Mouse (Mus musculus): ENCODE measurements around the gene Npy5r. TPM values are rescaled to one million over a fixed set of nuclear protein-coding genes. Genes with fewer than 3 reads are reported as not detected.
A peak's percentile ranks its signal among the peaks of the same experiment; 100 is the strongest.

Npy5r gene
- 10 to 100 TPM in 1 of 2 experiments, 1 to 10 TPM in 1; 9.2 to 10.3 TPM for total RNA-seq (2021)
- long read RNA-seq, partial matches to known transcripts: 0 of 7 reads
- long read RNA-seq, other reads (novel, unspliced or antisense): 1 of 7 reads

GRCm38 (mm10) chr8:66687511-66688329, at the start of gene Npy5r:
TSS of gene Npy5r (minus strand) at chr8:66688128.
- DNase-seq (ENCODE audit: low spot score in 2 of 2): peak; percentile 32 to 60

DNA sequence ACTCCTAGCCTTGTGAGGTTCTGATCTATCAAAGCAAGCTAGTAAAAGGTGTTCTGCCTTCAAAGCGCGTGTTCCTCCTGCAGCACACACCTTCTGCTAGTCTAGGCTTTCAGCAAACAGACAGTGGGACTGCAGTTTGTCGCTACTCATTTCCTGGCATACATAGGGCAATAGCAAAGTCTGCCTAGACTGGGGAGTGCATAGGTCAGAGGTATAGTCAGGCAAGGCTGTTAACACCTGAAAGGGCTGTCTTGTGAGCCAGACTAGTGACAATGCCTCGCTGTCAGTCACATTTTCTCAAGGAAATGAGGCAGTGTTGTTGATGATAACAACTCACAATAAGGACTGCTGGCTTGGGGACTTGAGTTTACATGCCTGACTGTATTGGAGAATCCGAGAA, 44.0 kb upstream of the Npy5r start:
- no peak for DNase-seq (ENCODE audit: low spot score in 2 of 2)

GRCm38 (mm10) chr8:66729446-66729845, 41.5 kb upstream of the Npy5r start:
- DNase-seq (ENCODE audit: low spot score in 2 of 2): no peak

- DNase-seq (ENCODE audit: low spot score in 2 of 2): peak; percentile 50 to 81
Measured at GRCm38 (mm10) chr8:66722835-66723234, 34.9 kb upstream of the Npy5r start.

GRCm38 (mm10) chr8:66714324-66714975, 26.5 kb upstream of the Npy5r start:
- no peak for DNase-seq (ENCODE audit: low spot score in 2 of 2)

DNA sequence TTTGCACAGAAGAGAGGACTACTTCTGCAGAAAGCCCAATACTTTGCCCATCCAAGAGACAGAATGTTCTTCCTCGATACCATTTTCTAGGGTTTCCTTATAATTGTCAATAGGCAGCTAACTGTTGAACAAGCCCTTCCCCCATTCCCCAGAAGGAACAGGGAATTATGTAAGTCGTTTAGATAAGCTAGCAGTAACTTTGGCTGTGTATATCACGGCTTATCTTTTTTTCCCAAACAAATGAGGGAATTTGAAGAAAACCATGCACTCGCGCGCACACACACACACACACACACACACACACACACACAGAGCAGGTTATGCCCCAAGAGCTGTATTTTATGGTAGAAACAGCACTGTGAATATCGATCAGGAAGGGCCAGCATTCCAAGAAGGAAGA, 10.9 kb upstream of the Npy5r start:
- DNase-seq (ENCODE audit: low spot score in 2 of 2): peak in 1 of 2 experiments; percentile 50

DNA sequence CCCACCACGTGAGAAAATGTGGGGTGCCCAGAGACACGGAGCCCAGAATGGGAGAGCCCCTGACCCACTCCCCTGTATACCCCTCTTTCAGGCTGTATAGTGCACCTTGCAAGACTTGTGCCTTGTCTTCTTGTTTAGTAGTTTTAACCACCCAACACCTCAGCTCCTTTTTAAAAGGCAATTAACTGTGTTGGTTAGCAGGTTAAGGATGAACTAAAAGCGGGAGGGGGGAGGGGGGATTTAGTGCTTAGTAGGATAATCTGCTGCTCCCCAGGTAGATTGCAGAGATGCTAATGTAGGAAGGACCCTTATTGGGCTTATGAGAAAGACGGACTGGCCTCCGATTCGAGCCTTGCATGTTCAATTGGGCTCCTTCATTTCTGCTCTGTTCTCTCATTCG, 10.1 kb upstream of the Npy5r start:
- peak in 1 of 2 experiments; percentile 22 for DNase-seq (ENCODE audit: low spot score in 2 of 2)

DNA sequence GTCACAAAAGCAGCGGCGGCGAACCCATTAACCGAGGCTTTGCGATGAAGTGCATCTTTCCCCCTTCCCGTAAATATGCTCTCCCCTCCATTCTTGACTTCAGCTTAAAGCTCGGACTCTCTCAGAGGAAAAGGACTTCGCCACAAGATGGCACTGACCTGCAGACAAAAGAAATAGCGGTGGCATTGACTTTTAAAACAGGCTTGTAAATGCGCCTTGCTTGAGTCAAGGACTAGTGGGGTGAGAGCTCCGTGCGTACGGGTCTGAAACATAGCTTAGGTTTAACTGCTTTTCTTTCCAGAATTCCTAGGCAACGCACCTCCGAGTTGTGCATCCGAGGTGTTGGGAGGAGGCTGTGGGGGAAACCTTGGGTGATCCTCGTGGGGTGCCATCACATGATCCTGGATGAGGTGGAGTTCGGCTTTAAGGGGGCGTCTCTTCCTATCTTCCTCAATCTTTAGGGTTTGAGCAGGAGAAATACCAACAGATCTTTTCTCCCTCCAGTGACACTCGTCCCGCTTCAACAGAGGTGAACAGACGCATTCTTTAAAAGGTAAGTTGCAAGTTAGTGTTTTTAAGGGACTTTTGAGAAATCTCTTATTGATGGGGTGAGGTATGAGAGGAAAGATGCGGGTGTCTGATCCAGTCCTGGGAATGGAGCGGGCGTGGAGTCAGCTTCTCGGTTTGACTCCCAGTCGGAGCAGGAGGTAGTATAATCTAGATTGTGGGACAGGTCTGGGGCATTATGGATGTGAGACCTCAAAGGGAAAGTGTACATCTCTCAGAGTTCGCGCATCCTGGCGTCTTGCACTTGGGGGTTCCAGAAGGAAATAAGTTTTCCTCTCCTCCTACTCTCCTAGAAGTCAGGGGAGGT, 9.3 kb upstream of the Npy5r start, which contains the start of gene Npy1r:
Npy1r (plus strand) TSS at position 223 of the 874 bp plus-strand sequence.
- peak; percentile 62 to 80 for DNase-seq (ENCODE audit: low spot score in 2 of 2)

DNA sequence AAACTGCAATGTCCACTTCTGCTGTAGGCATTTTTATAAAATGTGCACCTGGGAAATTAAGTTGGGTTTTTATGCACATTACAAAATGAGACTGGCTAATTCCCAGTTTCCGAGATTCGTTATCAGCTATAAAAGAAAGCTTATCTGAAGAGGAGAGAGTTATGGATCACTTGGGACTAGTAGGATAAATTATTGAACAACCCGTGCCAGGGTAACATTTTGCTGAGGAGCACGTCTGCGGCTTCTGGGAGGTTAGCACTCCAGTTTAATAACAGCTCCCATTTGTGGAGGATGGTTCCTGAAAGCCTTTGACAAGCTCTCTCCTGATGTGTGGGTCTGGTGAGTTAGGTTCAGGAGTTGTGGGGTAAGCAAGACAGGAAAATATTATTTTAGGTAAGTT, 2.5 kb upstream of the Npy5r start:
- no peak for DNase-seq (ENCODE audit: low spot score in 2 of 2)

GRCm38 (mm10) chr8:66688799-66689198, 871 bp upstream of the Npy5r start:
- DNase-seq (ENCODE audit: low spot score in 2 of 2): no peak

GRCm38 (mm10) chr8:66688395-66688794, 467 bp upstream of the Npy5r start:
- peak in 1 of 2 experiments; percentile 46 for DNase-seq (ENCODE audit: low spot score in 2 of 2)

GRCm38 (mm10) chr8:66681261-66681660, 6.7 kb downstream of the Npy5r start:
- DNase-seq (ENCODE audit: low spot score in 2 of 2): no peak

GRCm38 (mm10) chr8:66630721-66631120, 57.2 kb downstream of the Npy5r start:
- no peak for DNase-seq (ENCODE audit: low spot score in 2 of 2)

Other genes with a start within 250 kb of the Npy5r start
- 1 to 10 TPM; 9.2 to 9.7 TPM for gene Tma16, start 201.6 kb downstream of the Npy5r start, total RNA-seq (2021)
- gene Tktl2, start 176.4 kb downstream of the Npy5r start, total RNA-seq (2021): under 1 TPM; 0.08 to 0.10 TPM
- 10 to 100 TPM; 26.5 to 28.7 TPM for gene Npy1r, start 9.1 kb upstream of the Npy5r start, total RNA-seq (2021)
- gene Naf1, start 172.1 kb upstream of the Npy5r start, total RNA-seq (2021): 10 to 100 TPM; 13.7 to 15.2 TPM